Mouse (Mus musculus): ENCODE results near the gene D6Ertd527e. TPM values are rescaled to one million over a fixed set of nuclear protein-coding genes. Genes with fewer than 3 reads are reported as not detected.

D6Ertd527e gene
- total and polyA plus RNA-seq, 2 experiments from 2014 or later, result 0.07 TPM; not detected in 1

DNA sequence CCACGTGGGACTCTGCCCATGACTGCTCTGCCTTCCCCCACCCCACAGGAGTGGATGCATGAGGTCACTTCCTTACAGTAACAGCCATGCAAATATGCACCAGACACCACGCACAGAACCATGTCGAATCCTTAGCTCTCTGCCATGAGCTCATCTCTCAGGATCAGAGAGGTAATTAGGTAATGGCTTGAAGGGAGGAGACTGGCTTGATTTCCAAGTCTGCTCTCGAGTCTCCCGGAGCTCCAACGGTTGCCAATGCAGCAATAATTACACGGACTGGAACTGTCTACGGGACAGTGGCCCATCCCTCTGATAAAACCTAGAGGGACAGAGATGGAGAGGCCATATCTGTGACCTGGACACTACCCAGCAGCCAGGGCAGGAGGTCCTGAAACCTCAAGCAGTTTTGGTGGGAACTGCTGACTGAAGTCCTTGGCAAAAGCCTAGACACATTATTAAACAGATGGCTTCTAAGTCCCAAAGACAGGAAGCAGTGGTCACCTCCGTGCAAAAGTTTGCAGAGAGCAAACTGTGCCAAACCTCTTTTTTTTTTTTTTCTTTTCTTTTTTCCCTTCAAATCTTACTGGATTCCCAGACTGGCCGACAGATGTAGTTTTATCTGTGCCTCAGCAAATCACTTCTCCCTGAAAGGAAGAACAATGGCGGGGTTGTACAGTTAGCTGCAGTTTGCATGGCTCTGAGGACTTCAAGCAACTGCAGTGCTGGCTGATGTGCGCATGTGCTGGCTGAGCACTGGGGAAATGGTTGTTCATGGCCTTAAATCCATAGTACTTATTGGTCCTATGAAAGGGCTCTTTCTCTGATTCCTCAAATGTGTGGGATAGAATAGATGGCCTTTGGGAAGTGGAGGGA lies 57.1 kb downstream of the D6Ertd527e start:
- TF ChIP-seq CTCF (IDR thresholded peaks at IDR 0.05; ENCODE audit: low read depth), result no peak
- no peak overlapping the region for H3K4me2 ChIP-seq (ENCODE audit: low read depth)
- no peaks in the 10 kb centered on the region for H3K9me3 ChIP-seq (ENCODE audit: low read length)
- no peak overlapping the region for H3K27ac ChIP-seq (ENCODE audit: low read depth, low read length)
- ATAC-seq (no peak), DNase-seq (no peak)
- H3K36me3 ChIP-seq (ENCODE audit: insufficient read depth), result no peaks in the 10 kb centered on the region
- H3K27me3 ChIP-seq (ENCODE audit: insufficient read depth, low read length), result no peaks in the 10 kb centered on the region
- H3K9ac ChIP-seq, result no peak overlapping the region
- WGBS, result 61% methylated on average over 12 of the region's 12 CpGs
- H3K4me3 ChIP-seq (ENCODE audit: low read depth, low read length), result no peak overlapping the region
- H3K4me1 ChIP-seq (ENCODE audit: insufficient read depth), result 0 out of 2 replicates have a peak, but pooled peaks cover 14% of the 10 kb centered on the region

Other genes starting within 250 kb of the D6Ertd527e start
- gene Nfu1, start 95.5 kb upstream of the D6Ertd527e start, total RNA-seq (2014; rRNA removed), result 167 and 362 TPM in 2 replicates
- 146 and 152 TPM in 2 replicates for gene Nfu1, start 95.5 kb upstream of the D6Ertd527e start, polyA plus RNA-seq (2015; fragmentation: Nextera tagmentation; extraction: Ambion mirVana)
- 34.0 and 43.0 TPM in 2 replicates for gene Gfpt1, start 61.9 kb upstream of the D6Ertd527e start, total RNA-seq (2014; rRNA removed)
- gene Gfpt1, start 61.9 kb upstream of the D6Ertd527e start, polyA plus RNA-seq (2015; fragmentation: Nextera tagmentation; extraction: Ambion mirVana), result 12.5 and 16.5 TPM in 2 replicates
- 13.2 and 14.4 TPM in 2 replicates for gene Antxr1, start 231.1 kb downstream of the D6Ertd527e start, total RNA-seq (2014; rRNA removed)
- 1.3 and 1.8 TPM in 2 replicates for gene Antxr1, start 231.1 kb downstream of the D6Ertd527e start, polyA plus RNA-seq (2015; fragmentation: Nextera tagmentation; extraction: Ambion mirVana)
- not detected in 2 replicates for gene Gkn1, start 246.2 kb downstream of the D6Ertd527e start, total RNA-seq (2014; rRNA removed)
- not detected in 2 replicates for gene Gkn1, start 246.2 kb downstream of the D6Ertd527e start, polyA plus RNA-seq (2015; fragmentation: Nextera tagmentation; extraction: Ambion mirVana)

Data from forebrain, postnatal 0 days (tissue).